Comparison of ENCODE assay signal across 25 mouse cellular contexts in the genomic region with DNA sequence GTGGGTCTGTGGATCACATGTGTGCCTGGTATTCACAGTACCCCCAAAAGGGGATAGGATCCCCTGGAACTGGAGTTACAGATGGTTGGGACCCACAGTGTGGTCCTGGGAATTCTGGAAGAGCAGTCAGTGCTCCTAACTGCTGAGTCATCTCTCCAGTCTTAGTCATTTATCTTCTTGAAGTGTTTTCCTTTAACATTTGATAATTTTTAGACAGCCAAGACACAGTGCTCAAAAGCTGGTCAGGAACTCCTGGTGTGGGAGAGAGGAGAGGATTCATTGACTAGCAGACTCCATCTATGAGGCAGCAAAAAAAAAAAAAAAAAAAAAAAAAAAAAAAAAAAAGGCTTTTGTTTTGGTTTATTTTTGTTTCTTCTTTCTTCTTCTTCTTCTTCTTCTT. TPM values are rescaled to one million over a fixed set of nuclear protein-coding genes. Genes with fewer than 3 reads are reported as not detected.
DNase-seq lines count a peak whose midpoint lies in the region; ATAC-seq and TF ChIP-seq lines count a peak whose summit lies in the region.
"Had no signal": no experiment of that assay in that cellular context is flagged by ENCODE, and none has a peak within 500 bp of the region (broad histone marks: within the 10 kb centered on the region; RNA-seq: fewer than 3 reads in every experiment).

No protein-coding gene starts in this region.

- H3K4me3 ChIP-seq in heart, embryonic 12.5 days, result no peak overlapping the region
- no peak overlapping the region for H3K4me3 ChIP-seq in bone marrow, adult 2 months (replicated peaks; ENCODE audit: control insufficient read depth, low read depth, low read length)
- H3K4me3 ChIP-seq in liver, embryonic 16.5 days (ENCODE audit: low read depth, low read length), result no peak overlapping the region
- no peak overlapping the region for H3K4me3 ChIP-seq in kidney, embryonic 14.5 days (ENCODE audit: low read length)
- H3K4me3 ChIP-seq: embryonic facial prominence, embryonic 12.5 days; limb, embryonic 12.5 days; midbrain, embryonic 12.5 days had no signal

- no peaks in the 10 kb centered on the region for H3K9me3 ChIP-seq in heart, embryonic 12.5 days (replicated peaks)
- no peaks in the 10 kb centered on the region for H3K9me3 ChIP-seq in liver, embryonic 16.5 days (replicated peaks; ENCODE audit: control insufficient read depth, low read length)
- H3K9me3 ChIP-seq in kidney, embryonic 14.5 days (ENCODE audit: control insufficient read depth, low read length), result no peaks in the 10 kb centered on the region
- H3K9me3 ChIP-seq: embryonic facial prominence, embryonic 12.5 days; limb, embryonic 12.5 days; midbrain, embryonic 12.5 days had no signal

- no peaks in the 10 kb centered on the region for H3K36me3 ChIP-seq in heart, embryonic 12.5 days
- peaks cover 3% of the 10 kb centered on the region; the same call in 1 of the 2 replicates for H3K36me3 ChIP-seq in liver, embryonic 16.5 days (ENCODE audit: control insufficient read depth, insufficient read depth)
- H3K36me3 ChIP-seq in kidney, embryonic 14.5 days (ENCODE audit: control insufficient read depth, insufficient read depth, low read length), result no peaks in the 10 kb centered on the region
- H3K36me3 ChIP-seq: embryonic facial prominence, embryonic 12.5 days; limb, embryonic 12.5 days; midbrain, embryonic 12.5 days had no signal

- ATAC-seq in heart, embryonic 12.5 days (ENCODE audit: insufficient number of reproducible peaks, low FRiP score), result peak; percentile 58; the same call in 1 of the 2 replicates
- peak; percentile 14 for ATAC-seq in liver, embryonic 16.5 days (ENCODE audit: low read depth)
- ATAC-seq in kidney, embryonic 14.5 days (ENCODE audit: low FRiP score, low TSS enrichment), result no peak
- ATAC-seq: forebrain, embryonic 16.5 days; inflammation-experienced regulatory T-cells, adult 6 months had no signal

- intact Hi-C loops in heart, postnatal 36 days (cut with DNase I), result no loop called here

- no peak for TF ChIP-seq CTCF in bone marrow, adult 2 months (IDR thresholded peaks at IDR 0.05; ENCODE audit: control insufficient read depth, insufficient read depth, low read length)

- H3K4me1 ChIP-seq in heart, embryonic 12.5 days (replicated peaks), result no peaks in the 10 kb centered on the region
- H3K4me1 ChIP-seq in bone marrow, adult 2 months (ENCODE audit: control insufficient read depth, insufficient read depth, low read length), result peaks cover 5% of the 10 kb centered on the region; the same call in 1 of the 2 replicates
- H3K4me1 ChIP-seq in liver, embryonic 16.5 days (ENCODE audit: control insufficient read depth, low read depth, low read length), result peaks cover 57% of the 10 kb centered on the region
- no peaks in the 10 kb centered on the region for H3K4me1 ChIP-seq in kidney, embryonic 14.5 days (ENCODE audit: control insufficient read depth, insufficient read depth, low read length)
- H3K4me1 ChIP-seq: embryonic facial prominence, embryonic 12.5 days; limb, embryonic 12.5 days; midbrain, embryonic 12.5 days had no signal

- H3K27me3 ChIP-seq in heart, embryonic 12.5 days (replicated peaks), result no peaks in the 10 kb centered on the region
- H3K27me3 ChIP-seq in liver, embryonic 16.5 days (ENCODE audit: control insufficient read depth, insufficient read depth, low read depth, low read length), result no peaks in the 10 kb centered on the region
- no peaks in the 10 kb centered on the region for H3K27me3 ChIP-seq in kidney, embryonic 14.5 days (ENCODE audit: control insufficient read depth, insufficient read depth, low read length)
- H3K27me3 ChIP-seq: embryonic facial prominence, embryonic 12.5 days; limb, embryonic 12.5 days had no signal

- DNase-seq in heart, postnatal 36 days, result no peak
- DNase-seq in liver, result peak; percentile 53
- no peak for DNase-seq in right cerebral cortex, postnatal 4 days
- no peak for DNase-seq in thymus, postnatal 36 days
- DNase-seq: adrenal gland, postnatal 36 days; cerebellum, adult 18-20 months; cerebellum, postnatal 25 days; gastrocnemius, postnatal 10 days; heart, adult 18-20 months; kidney, adult 18-20 months; kidney, postnatal 10 days; lung, adult 2 months; lung, postnatal 14 days; thymus, adult 18-20 months; thymus, postnatal 4 days had no signal

- no peak overlapping the region for H3K4me2 ChIP-seq in heart, embryonic 12.5 days
- peak overlapping the region; percentile 52 for H3K4me2 ChIP-seq in liver, embryonic 16.5 days (ENCODE audit: low read depth, low read length)
- H3K4me2 ChIP-seq in kidney, embryonic 14.5 days (replicated peaks; ENCODE audit: low read depth, low read length), result no peak overlapping the region
- H3K4me2 ChIP-seq: embryonic facial prominence, embryonic 12.5 days; hindbrain, embryonic 14.5 days; limb, embryonic 12.5 days; midbrain, embryonic 12.5 days had no signal

- no peak for TF ChIP-seq POLR2A in bone marrow, adult 2 months (IDR thresholded peaks at IDR 0.05; ENCODE audit: borderline replicate concordance, control insufficient read depth, low read depth, low read length)

- no peak overlapping the region for H3K27ac ChIP-seq in heart, embryonic 12.5 days (ENCODE audit: poor library complexity, severe bottlenecking)
- peak overlapping the region; percentile 66; the same call in 1 of the 2 replicates for H3K27ac ChIP-seq in bone marrow, adult 2 months (ENCODE audit: control insufficient read depth, insufficient read depth, low read depth, low read length, poor library complexity)
- peak overlapping the region; percentile 98 for H3K27ac ChIP-seq in liver, embryonic 16.5 days (ENCODE audit: low read length)
- H3K27ac ChIP-seq in kidney, embryonic 14.5 days (ENCODE audit: low read depth, low read length), result no peak overlapping the region
- H3K27ac ChIP-seq: embryonic facial prominence, embryonic 12.5 days; hindbrain, embryonic 14.5 days; limb, embryonic 12.5 days; midbrain, embryonic 12.5 days had no signal

- no peak overlapping the region for H3K9ac ChIP-seq in heart, embryonic 12.5 days
- H3K9ac ChIP-seq in liver, embryonic 16.5 days (ENCODE audit: low read depth, low read length), result peak overlapping the region; percentile 40; the same call in 1 of the 2 replicates
- H3K9ac ChIP-seq in kidney, embryonic 14.5 days (ENCODE audit: low read depth, low read length), result no peak overlapping the region
- H3K9ac ChIP-seq: embryonic facial prominence, embryonic 12.5 days; hindbrain, embryonic 14.5 days; limb, embryonic 12.5 days; midbrain, embryonic 12.5 days had no signal

RNA-seq across cellular contexts. Expression of a gene that starts 33.0 kb away (rescaled TPM):
- 89.2 and 91.1 TPM in 2 replicates for polyA plus RNA-seq in heart, embryonic 12.5 days (2016; fragmentation: Nextera tagmentation; extraction: Ambion mirVana)
- total RNA-seq in heart, postnatal 36 days (2021), result 1 to 10 TPM; 6.6 to 8.1 TPM
- 790 and 1,396 TPM in 2 replicates for polyA plus RNA-seq in bone marrow, adult 2 months (2011; ENCODE audit: insufficient read depth, insufficient read length, low replicate concordance, missing spikeins)
- polyA plus RNA-seq in liver, embryonic 16.5 days (2015; fragmentation: Nextera tagmentation; extraction: Ambion mirVana), result 927 and 938 TPM in 2 replicates
- 609 and 623 TPM in 2 replicates for polyA plus RNA-seq in kidney, embryonic 14.5 days (2014; fragmentation: Nextera tagmentation; extraction: Ambion mirVana)

Comparison
In these comparisons a context has a peak if more than half of its experiments do, and no peak if none do; other contexts are left out.
1. H3K27ac ChIP-seq: peak in bone marrow, adult 2 months (single experiment) and liver, embryonic 16.5 days (single experiment); none in heart, embryonic 12.5 days (single experiment) and kidney, embryonic 14.5 days (single experiment).